Mouse (Mus musculus): ENCODE measurements around the gene Mest. TPM values are rescaled to one million over a fixed set of nuclear protein-coding genes. Genes with fewer than 3 reads are reported as not detected.

The Mest gene
- total RNA-seq, 2 experiments from 2014 or later = 45.2 to 47.5 TPM

DNA sequence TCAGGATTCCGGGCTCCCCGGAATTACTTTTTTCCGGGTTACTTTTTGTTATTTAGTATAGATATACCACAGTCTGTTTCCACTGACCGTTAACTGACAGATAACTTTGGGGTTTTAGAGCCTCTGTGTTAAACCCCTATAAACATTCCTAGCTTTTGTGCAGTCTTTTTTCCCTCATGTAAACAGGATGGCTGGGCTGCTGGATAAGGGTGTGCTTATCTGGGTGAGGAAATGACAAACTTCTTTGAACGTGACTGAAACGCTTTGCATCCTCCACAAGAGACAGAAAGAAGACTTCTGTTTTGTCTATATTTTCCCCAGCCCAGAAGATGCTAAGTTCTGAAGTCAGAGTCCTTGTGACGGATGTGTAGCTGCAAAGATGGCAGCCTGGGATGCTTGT lies 10.9 kb upstream of the Mest start:
- Histone ChIP-seq H3K4me3 (no peak overlapping the region), H3K27ac (no peak overlapping the region)
- no peak for TF ChIP-seq CTCF (conservative IDR thresholded peaks at IDR 0.05)
- DNase-seq (ENCODE audit: low spot score in 2 of 2) = no peak

DNA sequence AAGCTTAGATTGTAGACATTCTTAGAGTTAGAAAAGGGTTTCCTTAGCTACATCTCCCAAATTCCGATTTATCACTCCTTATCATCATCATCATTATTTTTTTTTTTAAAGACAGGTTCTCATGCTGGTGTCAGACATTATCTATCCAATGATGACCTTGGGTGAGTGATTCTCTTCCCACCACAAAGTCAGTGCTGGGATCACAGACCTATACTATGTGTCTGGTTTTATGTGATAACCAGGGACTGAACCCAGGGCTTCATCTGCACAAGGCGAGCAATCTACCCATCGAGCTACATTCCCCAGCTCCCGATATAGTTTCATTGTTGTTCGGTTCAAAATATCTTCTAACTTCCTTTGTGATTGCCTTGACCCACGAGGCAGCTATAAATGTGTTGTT lies 9.9 kb upstream of the Mest start:
- no peak for DNase-seq (ENCODE audit: low spot score in 2 of 2)
- no peak overlapping the region for H3K4me3 ChIP-seq
- TF ChIP-seq CTCF (conservative IDR thresholded peaks at IDR 0.05) = no peak
- no peak overlapping the region for H3K27ac ChIP-seq

DNA sequence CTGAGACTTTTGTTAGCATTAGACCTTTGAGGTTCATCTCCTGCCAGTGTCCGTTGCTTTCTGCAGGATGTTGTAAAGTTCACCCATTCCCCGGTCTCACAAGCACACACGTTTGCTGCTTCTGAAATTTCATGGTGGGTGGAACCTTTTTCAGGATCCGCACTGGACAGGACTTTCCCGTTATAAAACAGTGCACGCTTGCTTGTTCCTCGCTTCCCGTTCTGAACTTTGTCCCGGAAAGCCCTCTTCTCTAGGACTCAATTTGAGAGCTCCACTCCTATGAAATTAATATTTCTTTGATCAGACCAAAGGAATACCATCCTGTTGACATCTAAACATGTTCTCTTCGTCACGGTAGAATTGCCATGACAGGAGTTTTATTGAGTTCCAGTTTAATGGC lies 9.5 kb upstream of the Mest start:
- no peak for TF ChIP-seq CTCF (conservative IDR thresholded peaks at IDR 0.05)
- H3K4me3 ChIP-seq = no peak overlapping the region
- no peak for DNase-seq (ENCODE audit: low spot score in 2 of 2)
- H3K27ac ChIP-seq = no peak overlapping the region

DNA sequence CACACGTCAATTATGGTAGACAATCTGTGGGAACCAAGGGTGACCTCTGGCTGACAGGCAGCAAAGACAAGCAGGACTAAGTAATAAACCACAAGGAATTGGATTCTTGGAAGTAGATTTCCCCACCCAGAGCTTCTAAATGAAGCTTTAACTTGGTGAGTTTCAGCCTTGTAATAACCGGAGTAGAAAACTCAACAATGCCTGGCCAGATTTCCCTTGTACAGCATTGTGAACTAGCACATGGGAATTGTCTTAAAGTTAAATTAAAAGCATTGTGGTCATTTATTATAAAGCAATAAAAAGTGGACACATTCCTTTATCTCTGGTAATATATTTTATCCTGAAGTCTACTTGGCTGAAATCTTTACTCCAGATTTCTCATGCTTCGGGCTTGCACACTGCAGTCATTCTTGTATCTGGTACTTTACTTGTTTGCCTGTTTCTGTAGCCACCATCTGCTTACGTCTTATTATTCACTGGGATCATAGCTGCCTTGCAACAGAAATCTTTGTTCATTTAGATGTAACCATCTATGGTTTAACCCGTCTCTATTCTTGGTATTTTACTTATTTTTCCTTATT lies 8.4 kb upstream of the Mest start:
- no peak for TF ChIP-seq CTCF (conservative IDR thresholded peaks at IDR 0.05)
- Histone ChIP-seq H3K27ac (no peak overlapping the region), H3K4me3 (no peak overlapping the region)
- DNase-seq (ENCODE audit: low spot score in 2 of 2) = no peak

DNA sequence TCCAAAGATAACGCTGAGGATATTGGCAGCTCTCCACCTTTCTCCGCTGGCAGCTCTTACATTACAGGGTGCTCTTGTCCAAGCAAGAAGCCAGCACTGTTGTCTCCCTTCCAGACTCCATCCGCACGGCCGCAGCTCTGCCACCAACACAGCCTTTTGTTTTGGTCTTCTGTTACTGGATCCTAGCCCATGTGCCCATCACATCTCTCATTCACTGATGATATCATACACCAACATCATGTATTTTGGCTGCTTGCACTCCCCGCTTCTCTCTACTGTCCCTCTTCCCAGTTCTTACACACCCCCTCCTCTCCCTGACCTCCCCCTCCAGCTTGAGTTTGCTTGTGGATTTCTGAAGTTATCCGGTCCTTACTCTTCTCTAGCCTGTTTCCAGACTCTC lies 6.6 kb upstream of the Mest start:
- TF ChIP-seq CTCF (conservative IDR thresholded peaks at IDR 0.05) = no peak
- H3K27ac ChIP-seq = no peak overlapping the region
- DNase-seq (ENCODE audit: low spot score in 2 of 2) = no peak

DNA sequence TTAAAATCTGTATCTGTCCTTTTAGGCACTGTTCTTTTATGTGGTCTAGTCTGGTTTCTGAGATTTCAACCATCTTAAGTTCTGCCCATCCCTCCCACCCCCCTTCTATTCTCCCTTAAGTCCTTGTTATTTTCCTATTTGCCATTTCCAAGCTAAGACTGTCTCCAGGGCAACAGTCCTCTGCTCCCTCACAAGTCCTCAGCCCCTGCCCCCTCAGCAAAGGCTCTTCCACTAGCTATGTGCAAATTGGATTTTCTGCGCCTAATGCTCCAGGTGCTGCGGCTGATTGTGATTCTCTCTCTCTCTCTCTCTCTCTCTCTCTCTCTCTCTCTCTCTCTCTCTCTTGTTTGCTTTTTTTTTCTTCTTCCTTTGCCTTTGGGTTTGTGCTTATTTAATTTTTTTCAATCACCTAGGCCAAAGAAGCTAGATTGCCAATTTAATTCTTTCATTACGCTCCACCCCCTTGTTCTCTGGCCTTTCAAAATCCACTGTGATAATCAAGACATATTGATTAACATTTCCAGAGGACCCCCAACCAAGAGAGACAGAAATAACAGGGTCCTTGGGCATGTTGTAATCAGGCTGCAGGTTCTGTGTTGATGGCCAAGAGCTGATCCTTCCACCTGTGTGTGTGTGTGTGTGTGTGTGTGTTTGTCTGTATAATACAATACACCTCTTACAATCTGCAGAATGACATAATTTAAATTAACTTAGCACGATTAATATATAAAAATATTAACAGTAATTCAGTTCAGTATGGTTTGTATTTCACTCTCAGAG lies 772 bp upstream of the Mest start:
- DNase-seq (ENCODE audit: low spot score in 2 of 2) = no peak
- H3K4me3 ChIP-seq = no peak overlapping the region
- no peak for TF ChIP-seq CTCF (conservative IDR thresholded peaks at IDR 0.05)

More for the DNA sequence above, 6.6 kb upstream of the Mest start:
- no peak overlapping the region for H3K4me3 ChIP-seq

DNA sequence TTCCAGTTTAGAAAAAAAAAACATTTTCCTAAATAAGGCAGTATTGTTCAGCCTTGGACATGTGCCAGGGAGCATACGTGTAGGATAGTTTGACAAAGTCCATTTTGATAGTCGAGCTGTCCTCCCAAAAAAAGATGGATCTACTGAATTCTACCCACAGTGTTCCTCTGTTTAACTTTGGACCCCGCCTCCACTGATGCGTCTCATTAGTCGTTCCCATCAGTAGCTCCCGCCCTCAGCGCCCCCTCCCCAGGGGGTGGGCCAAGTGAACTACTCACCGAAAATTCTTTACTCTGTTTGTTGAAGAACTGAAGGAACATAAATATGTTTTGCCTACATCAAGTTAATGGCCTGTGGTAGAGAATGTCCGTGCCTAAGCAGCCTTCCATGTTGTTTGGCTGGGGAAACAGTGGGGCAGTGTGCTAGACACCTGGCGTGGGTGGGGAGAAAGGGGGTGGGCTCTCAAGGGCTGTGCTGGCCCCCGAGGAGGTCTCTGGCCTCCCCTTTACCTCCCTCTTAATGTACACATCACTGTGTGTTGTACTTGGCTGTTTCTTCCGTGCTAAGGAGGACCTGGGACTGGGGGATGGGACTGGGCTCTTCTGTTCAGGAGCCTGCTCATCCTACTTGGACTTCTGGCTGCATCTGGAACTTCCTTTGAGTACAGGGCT lies 7.1 kb downstream of the Mest start:
- no peak for TF ChIP-seq CTCF (conservative IDR thresholded peaks at IDR 0.05)
- DNase-seq (ENCODE audit: low spot score in 2 of 2) = no peak
- Histone ChIP-seq H3K27ac (no peak overlapping the region), H3K4me3 (no peak overlapping the region)

More for the DNA sequence above, 772 bp upstream of the Mest start:
- no peak overlapping the region for H3K27ac ChIP-seq

DNA sequence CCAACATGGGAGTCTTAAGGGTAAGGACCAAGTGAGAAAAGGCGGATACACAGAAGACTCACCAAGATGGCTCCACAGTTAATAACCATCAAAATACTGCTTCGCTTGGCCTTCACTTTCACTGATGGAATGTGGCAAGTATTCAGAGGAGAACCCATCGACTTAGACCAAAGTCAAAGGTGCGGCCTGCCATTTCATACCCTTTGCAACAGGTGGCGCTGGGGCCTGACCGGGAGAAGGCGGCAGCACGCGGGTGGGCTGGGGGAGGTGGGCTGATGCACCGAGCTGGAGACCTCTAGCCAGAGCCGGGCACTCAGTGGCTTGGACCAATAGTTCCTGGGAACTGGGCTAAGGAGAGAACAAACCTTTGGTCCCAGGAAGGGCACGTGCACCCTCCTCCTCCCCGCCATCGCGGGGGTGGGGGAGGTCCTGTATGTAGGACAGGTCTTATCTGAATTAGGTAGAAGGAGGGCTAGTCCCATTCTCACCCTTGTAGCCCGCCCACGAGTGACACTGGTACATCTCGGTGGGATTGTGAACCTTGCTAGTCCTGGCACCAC lies 9.3 kb downstream of the Mest start:
- Histone ChIP-seq H3K27ac (no peak overlapping the region), H3K4me3 (no peak overlapping the region)
- DNase-seq (ENCODE audit: low spot score in 2 of 2) = no peak
- TF ChIP-seq CTCF (conservative IDR thresholded peaks at IDR 0.05) = no peak

DNA sequence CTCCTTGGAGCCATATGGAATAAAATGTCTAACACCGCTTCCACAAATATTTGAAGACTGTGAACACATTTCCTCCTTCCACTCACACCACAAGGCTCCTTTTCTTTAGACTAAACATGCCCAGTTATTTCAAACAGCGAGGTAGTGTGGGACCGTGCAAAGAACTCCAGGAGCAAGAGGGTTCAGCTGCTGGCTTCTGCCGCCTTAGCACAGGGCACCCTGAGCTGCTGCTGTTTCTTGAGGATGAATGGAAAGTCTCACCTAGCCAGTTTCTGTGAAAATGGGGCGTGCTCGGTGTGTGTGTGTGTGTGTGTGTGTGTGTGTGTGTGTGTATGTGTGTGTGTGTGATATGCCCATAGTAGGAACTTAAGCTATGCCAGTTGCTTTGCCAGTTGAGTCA lies 11.1 kb downstream of the Mest start:
- DNase-seq (ENCODE audit: low spot score in 2 of 2) = no peak
- no peak overlapping the region for H3K27ac ChIP-seq
- no peak overlapping the region for H3K4me3 ChIP-seq
- TF ChIP-seq CTCF (conservative IDR thresholded peaks at IDR 0.05) = no peak

DNA sequence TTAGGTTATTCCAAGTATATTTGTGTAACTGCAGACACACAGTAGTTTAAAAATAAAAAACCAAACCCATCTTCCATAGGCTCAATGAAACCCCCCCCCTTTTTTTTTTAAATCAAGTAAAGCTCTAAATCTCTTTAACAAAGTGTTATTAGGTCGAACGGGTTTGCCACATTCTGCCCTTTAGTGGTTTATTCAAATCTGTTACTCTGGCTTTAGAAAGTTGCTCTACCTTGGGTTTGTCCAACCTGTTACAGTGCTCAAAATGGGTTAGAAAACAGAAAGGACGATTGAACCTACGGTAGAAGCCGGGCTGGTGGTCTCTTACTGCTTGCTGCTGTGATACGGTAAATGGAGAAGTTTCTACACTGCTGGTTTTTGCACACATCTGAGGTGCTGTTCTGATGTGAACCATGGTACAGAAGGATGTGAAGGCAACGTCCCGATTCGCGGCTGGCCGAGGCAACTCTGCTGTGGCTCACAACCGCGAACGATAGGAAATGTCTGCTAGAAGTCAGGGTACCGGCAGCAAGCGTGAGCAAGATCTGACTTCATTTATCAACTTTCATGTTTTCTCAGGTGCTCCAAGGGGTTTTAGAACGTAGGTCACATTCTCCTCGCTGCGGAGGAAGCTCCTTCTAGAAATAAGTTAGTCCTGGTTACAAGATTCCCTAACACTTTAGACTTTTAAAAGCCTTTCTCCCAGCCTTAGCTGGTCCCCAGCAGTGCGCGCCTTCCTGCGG lies 11.8 kb downstream of the Mest start:
- TF ChIP-seq CTCF (conservative IDR thresholded peaks at IDR 0.05) = no peak
- peak overlapping the region; percentile 18; the same call in 1 of the 2 replicates for H3K4me3 ChIP-seq
- H3K27ac ChIP-seq = no peak overlapping the region
- DNase-seq (ENCODE audit: low spot score in 2 of 2) = no peak

DNA sequence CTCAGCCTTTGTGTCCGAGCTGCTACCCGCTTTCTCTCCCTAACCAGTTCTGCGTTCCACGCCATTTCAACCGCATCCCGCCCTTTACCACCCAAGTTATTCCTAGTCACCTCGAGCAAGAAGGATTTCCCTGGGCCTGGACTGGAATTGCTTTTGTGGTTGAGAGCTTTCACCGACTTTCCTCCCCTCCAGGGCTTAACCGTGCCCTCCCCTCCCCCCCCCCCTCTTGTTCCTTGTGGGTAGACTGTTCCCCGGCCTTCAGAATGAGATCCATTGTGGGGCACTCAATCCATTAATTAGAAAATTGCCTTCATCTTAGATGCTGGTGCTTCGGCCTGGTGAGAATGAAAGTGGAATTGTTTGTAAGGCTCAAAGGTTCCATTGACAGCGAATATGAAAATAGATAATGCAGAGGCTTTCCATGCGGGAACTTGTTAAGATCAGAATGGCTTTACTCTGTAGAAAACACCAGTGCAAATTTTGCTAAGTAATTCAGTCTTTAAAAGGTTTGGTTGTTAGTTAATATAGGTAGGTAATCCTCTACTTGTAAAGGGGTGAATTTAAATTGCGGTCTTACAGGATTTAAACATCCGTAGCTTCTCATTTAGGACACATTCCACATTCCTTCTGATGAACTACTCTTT lies 12.5 kb downstream of the Mest start:
- no peak for TF ChIP-seq CTCF (conservative IDR thresholded peaks at IDR 0.05)
- DNase-seq (ENCODE audit: low spot score in 2 of 2) = no peak
- peak overlapping the region; percentile 18; the same call in 1 of the 2 replicates for H3K4me3 ChIP-seq
- H3K27ac ChIP-seq = no peak overlapping the region

DNA sequence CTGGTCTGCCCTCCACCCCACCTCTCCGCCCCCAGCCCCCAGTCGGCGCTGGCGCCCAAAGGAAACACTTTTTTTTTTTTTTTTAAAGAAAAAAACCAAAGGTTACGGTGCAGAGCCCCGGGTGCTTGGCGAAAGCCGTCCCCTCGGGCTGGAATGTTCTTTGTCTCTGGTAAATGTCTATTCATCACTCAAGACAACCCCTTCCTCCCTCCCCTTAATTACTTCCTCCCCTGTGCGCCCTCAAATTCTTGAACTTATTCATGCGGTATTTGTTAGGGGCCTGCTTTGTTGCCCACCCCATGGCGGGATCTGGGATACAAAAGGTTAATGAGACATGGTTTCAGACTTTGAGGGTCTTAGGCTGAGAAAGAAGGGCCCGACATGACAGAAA lies 13.0 kb downstream of the Mest start:
- no peak for TF ChIP-seq CTCF (conservative IDR thresholded peaks at IDR 0.05)
- no peak for DNase-seq (ENCODE audit: low spot score in 2 of 2)
- Histone ChIP-seq H3K4me3 (peak overlapping the region; percentile 37; the same call in 1 of the 2 replicates), H3K27ac (no peak overlapping the region)
